Mouse (Mus musculus) brain, embryonic 14.5 days (tissue): ENCODE measurements around the gene Adam30.

Experiments used
- CTCF ChIP-seq: fragments of 200-500 bp; IDR thresholded peaks from 2 replicates; pipeline ENCODE4 v1.5.1; 2012; ENCODE audit warnings: inconsistent platforms, mild to moderate bottlenecking, moderate library complexity, borderline replicate concordance; ENCODE audit not compliant: insufficient read depth, insufficient read length; ENCODE audit errors: extremely low read depth
- POLR2A ChIP-seq: fragments of 200-500 bp; IDR thresholded peaks from 2 replicates; pipeline ENCODE4 v1.6.1; 2012; ENCODE audit warnings: mild to moderate bottlenecking, inconsistent platforms, borderline replicate concordance; ENCODE audit not compliant: poor library complexity, insufficient read depth, insufficient read length, severe bottlenecking; ENCODE audit errors: extremely low read depth

GRCm38 (mm10) chr3:98156158-98156557 is 4.3 kb upstream of the Adam30 start:
- TF ChIP-seq CTCF (no peak), POLR2A (no peak)
